Mouse (Mus musculus) limb, embryonic 15.5 days (tissue): Measurements from ENCODE around the gene Urah. TPM values are rescaled to one million over a fixed set of nuclear protein-coding genes. Genes with fewer than 3 reads are reported as not detected.

ENCODE experiments used
- ATAC-seq: fragments of 200-750 bp; cut with Nextera tagmentation; 2 replicates; pipeline ENCODE4 v1.8.0; 2017; ENCODE audit warnings: low read depth, moderate TSS enrichment; ENCODE audit not compliant: insufficient number of reproducible peaks, low FRiP score, low TSS enrichment
- H3K27ac ChIP-seq: fragments of 300-500 bp; sonication (generic); 2 replicates; pipeline ENCODE4 v1.5.1; 2015; ENCODE audit warnings: moderate library complexity, mild to moderate bottlenecking, inconsistent platforms
- H3K27me3 ChIP-seq: fragments of 300-500 bp; sonication (generic); 2 replicates; pipeline ENCODE4 v1.6.1; 2015; ENCODE audit warnings: inconsistent platforms
- H3K36me3 ChIP-seq: fragments of 300-500 bp; sonication (generic); 2 replicates; pipeline ENCODE4 v1.6.1; 2015; ENCODE audit warnings: inconsistent platforms
- H3K4me1 ChIP-seq: fragments of 300-500 bp; sonication (generic); 2 replicates; pipeline ENCODE4 v1.6.1; 2015; ENCODE audit warnings: inconsistent platforms
- H3K4me2 ChIP-seq: fragments of 300-500 bp; sonication (generic); 2 replicates; pipeline ENCODE4 v1.6.1; 2015; ENCODE audit warnings: mild to moderate bottlenecking, inconsistent platforms
- H3K4me3 ChIP-seq: fragments of 300-500 bp; sonication (generic); 2 replicates; pipeline ENCODE4 v1.5.1; 2015; ENCODE audit warnings: mild to moderate bottlenecking, inconsistent platforms
- H3K9ac ChIP-seq: fragments of 300-500 bp; sonication (generic); 2 replicates; pipeline ENCODE4 v1.6.1; 2015; ENCODE audit warnings: inconsistent platforms
- H3K9me3 ChIP-seq: fragments of 300-500 bp; sonication (generic); 2 replicates; pipeline ENCODE4 v1.6.1; 2016; ENCODE audit warnings: inconsistent platforms
- WGBS: fragments of 180-500 bp; shearing (Covaris S2); methylation state at CpG from one replicate; pipeline ENCODE4 v1.1.7; 2015; 5-methylcytosine and 5-hydroxymethylcytosine counted together
- polyA plus RNA-seq: library from polyadenylated mRNA; unstranded; fragments of >200 nt; fragmentation: Nextera tagmentation; extraction: Ambion mirVana; gene quantifications from 2 replicates; pipeline ENCODE4 v1.2.1, GENCODE M21; 2015

The Urah gene
- 38.4 and 59.3 TPM in 2 replicates for polyA plus RNA-seq

DNA sequence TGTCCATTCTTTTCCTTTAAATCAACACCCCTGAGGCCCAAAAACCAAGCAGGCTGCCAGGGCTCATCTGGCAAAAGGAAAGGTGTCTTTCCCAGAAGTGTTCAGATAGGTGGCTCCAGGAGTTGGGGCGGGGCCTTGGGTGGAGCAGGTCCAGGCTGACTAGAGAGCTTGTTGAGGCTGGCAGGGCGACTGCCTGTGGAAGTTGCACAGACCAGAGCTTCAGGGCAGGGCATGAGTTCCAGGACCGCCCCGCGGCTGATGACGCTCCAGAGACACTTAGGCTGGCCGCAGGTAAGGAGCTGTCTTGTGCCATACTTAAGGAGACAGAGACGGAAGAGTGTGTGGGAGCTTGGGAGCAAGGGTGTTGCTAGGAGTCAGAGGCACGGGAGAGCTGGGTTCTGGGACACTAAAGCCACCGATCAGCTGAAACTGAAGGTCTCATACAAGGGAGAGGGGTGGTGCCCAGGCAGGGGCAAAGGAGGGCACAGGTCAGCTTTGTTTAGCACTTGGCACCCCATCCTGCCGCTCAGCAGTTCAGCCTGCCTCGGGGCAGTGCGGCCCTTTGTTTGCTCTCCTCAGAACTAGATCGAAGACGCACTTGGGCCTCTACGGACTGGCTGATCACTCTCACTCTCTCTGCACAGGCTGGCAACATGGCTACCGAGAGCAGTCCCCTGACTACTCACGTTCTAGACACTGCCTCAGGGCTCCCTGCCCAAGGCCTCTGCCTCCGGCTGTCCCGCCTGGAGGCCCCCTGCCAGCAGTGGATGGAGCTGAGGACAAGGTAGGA is at the start of gene Urah:
Gene Urah (plus strand): TSS at position 51 of the 790 bp plus-strand sequence.
- WGBS = 43% methylated on average over 20 of the region's 20 CpGs
- ATAC-seq = peak; percentile 26; the same call in 1 of the 2 replicates

DNA sequence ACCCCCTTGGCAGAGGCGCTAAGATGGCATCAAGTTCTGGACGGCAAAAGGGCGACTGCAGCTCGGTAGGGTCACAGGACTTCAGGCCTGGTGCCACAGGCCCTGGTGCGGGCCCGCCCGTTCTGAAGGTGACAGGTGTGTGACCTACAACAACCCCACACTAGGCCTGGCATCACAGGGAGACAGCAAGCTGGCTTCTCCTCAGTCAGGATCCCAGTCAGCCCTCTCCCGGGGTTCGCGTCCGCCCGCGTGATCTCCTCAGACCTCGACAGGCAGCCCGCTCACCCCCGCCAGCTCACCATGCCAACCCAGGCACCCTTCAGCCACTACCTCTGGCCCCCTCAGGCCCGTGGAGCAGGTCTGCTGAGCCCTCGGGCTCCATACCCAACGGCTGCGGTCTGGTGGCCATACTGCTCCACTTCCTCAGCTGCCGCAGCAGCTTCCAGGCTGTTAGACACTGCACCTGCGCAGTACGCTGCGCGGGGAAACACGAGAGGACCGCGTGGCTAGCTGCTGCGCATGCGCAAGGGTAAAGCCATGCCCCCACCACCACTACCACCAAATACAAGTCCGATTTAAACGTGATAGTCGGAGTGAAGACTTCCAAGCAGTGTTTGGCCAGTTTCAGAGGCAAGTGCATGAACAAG is 47.3 kb upstream of the Urah start, which contains the start of gene Syce1:
Gene Syce1 (minus strand): TSS at position 447 of the 647 bp plus-strand sequence.
- no peaks in the 10 kb centered on the region for H3K36me3 ChIP-seq
- no peak within 1 kb of the TSS for H3K4me2 ChIP-seq
- H3K27me3 ChIP-seq = no peaks in the 10 kb centered on the region
- no peak within 1 kb of the TSS for H3K4me3 ChIP-seq
- H3K9ac ChIP-seq = no peak within 1 kb of the TSS
- 80% methylated on average over 33 of the region's 33 CpGs for WGBS
- H3K9me3 ChIP-seq = no peaks in the 10 kb centered on the region
- ATAC-seq = no peak
- H3K4me1 ChIP-seq = no peaks in the 10 kb centered on the region
- no peak within 1 kb of the TSS for H3K27ac ChIP-seq

More for the DNA sequence above, at the start of gene Urah:
- H3K9ac ChIP-seq = no peak within 1 kb of the TSS
- no peak within 1 kb of the TSS for H3K27ac ChIP-seq
- H3K4me3 ChIP-seq = no peak within 1 kb of the TSS
- no peaks in the 10 kb centered on the region for H3K4me1 ChIP-seq
- H3K9me3 ChIP-seq = no peaks in the 10 kb centered on the region
- H3K27me3 ChIP-seq = 0 out of 2 replicates have a peak, but pooled peaks cover 5% of the 10 kb centered on the region
- no peak within 1 kb of the TSS for H3K4me2 ChIP-seq
- no peaks in the 10 kb centered on the region for H3K36me3 ChIP-seq

DNA sequence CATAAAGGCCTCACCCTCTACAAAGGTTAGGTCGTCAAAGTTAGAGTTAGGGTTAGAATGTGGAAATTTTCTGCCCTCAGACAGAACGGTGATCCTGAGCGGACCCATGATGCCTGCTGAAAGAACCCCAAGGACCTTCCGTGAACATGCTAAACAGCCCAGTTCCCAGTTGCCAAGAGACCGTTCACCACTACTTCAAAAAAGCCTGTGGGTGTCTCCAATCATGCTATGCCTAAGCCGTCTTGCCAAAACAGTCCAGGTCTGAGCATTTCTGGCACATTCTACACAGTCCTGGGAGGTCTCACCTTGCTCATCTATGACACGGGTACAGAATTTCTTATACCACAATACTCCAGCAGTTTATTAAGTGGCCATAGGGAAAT is 46.8 kb upstream of the Urah start:
- H3K9me3 ChIP-seq = no peaks in the 10 kb centered on the region
- no peak overlapping the region for H3K4me3 ChIP-seq
- H3K4me2 ChIP-seq = no peak overlapping the region
- H3K9ac ChIP-seq = no peak overlapping the region
- no peak for ATAC-seq
- H3K27me3 ChIP-seq = no peaks in the 10 kb centered on the region
- WGBS = 84% methylated on average over 7 of the region's 7 CpGs
- H3K4me1 ChIP-seq = no peaks in the 10 kb centered on the region
- H3K36me3 ChIP-seq = no peaks in the 10 kb centered on the region
- no peak overlapping the region for H3K27ac ChIP-seq

DNA sequence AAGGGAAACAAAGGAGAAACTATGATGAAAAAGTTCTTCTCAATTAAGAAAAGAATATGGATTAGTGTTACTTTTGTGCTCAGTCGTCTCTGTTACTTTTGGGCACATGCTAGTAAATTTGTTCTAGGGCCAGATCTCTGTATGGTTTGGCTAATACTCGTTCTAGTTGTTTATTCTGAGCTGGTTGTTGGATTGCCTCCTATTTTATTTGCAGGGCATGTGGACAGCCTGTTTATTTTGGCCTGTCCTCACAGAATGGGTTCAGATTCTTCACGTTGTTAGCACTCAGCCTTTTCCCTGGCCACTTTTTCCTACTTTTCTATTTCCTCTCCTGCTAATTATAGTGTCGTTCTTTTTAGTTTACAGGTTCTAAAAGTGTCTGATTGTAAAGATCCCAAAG is 41.3 kb upstream of the Urah start:
- Histone ChIP-seq H3K4me2 (no peak overlapping the region), H3K27ac (no peak overlapping the region), H3K4me3 (no peak overlapping the region), H3K27me3 (no peaks in the 10 kb centered on the region), H3K9me3 (no peaks in the 10 kb centered on the region), H3K36me3 (no peaks in the 10 kb centered on the region), H3K9ac (no peak overlapping the region), H3K4me1 (no peaks in the 10 kb centered on the region)
- 54% methylated on average over 4 of the region's 4 CpGs for WGBS
- no peak for ATAC-seq

DNA sequence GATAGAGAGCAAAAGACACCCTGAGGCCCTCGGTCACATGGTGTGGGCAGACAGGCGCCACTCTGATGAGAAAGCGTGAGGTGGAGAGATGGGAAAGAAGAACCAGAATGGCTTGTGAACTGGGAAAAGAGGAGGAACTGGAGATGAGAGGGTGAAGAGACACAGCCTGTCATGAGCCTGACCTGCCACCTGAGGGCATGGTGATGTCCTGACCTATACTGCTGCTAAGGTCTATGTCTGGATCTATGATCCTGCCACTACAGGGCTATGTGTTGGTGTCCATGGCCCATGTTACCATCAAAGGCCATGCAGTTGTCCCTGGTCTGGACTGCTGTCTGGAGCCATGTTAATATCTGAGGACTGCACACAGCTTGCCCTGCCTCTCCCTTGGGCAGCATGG is 37.2 kb upstream of the Urah start:
- no peaks in the 10 kb centered on the region for H3K27me3 ChIP-seq
- H3K27ac ChIP-seq = no peak overlapping the region
- no peak overlapping the region for H3K4me2 ChIP-seq
- H3K4me1 ChIP-seq = no peaks in the 10 kb centered on the region
- WGBS = 80% methylated on average over 3 of the region's 3 CpGs
- H3K9ac ChIP-seq = no peak overlapping the region
- no peak overlapping the region for H3K4me3 ChIP-seq
- no peak for ATAC-seq
- no peaks in the 10 kb centered on the region for H3K9me3 ChIP-seq
- H3K36me3 ChIP-seq = no peaks in the 10 kb centered on the region

DNA sequence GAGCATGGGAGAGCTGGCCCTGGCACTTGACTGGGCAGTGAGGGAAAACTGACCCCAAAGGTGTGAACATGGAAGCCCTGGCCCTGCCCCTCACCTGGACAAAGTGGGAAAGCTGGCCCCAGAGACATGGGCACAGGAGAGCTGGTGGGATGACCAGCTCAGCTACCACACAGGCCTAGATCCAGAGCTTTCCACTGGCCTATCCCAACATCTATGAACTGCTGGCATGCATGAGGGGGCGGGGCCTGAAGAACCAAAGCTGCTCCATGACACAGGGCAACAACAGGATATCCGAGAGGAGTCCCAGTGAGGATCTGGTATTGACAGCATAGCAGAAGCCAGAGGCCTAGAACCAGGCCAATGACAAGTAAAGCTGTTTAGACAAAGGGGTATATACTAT is 36.6 kb upstream of the Urah start:
- Histone ChIP-seq H3K27me3 (no peaks in the 10 kb centered on the region), H3K9me3 (no peaks in the 10 kb centered on the region), H3K9ac (no peak overlapping the region), H3K27ac (no peak overlapping the region), H3K36me3 (no peaks in the 10 kb centered on the region), H3K4me2 (no peak overlapping the region), H3K4me1 (no peaks in the 10 kb centered on the region), H3K4me3 (no peak overlapping the region)
- ATAC-seq = 0 out of 2 replicates have a peak, but pooled peaks have one; percentile 52
- WGBS = 69% methylated on average over 2 of the region's 2 CpGs

DNA sequence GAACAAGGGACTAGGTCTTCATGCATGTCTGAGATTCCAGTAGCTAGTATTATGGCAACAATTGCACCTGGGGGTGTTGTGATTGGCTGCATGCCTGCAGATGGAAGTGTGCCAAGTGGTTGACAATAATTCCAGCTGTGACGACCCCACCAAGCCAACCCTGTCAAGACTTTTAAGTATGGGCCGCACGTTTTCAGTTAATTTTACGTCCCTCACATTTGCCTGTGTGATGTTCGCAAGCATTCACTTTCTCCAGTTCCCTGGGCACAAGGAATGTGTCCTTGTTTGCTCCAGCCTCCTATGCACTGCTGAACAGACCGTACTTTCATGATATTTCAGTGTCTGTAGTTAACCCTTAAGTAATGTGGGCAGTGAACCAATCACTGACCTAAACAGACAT is 32.2 kb upstream of the Urah start:
- H3K4me2 ChIP-seq = no peak overlapping the region
- no peak overlapping the region for H3K4me3 ChIP-seq
- H3K9ac ChIP-seq = no peak overlapping the region
- H3K9me3 ChIP-seq = no peaks in the 10 kb centered on the region
- 32% methylated on average over 6 of the region's 6 CpGs for WGBS
- no peaks in the 10 kb centered on the region for H3K27me3 ChIP-seq
- no peaks in the 10 kb centered on the region for H3K4me1 ChIP-seq
- no peak for ATAC-seq
- H3K36me3 ChIP-seq = no peaks in the 10 kb centered on the region
- no peak overlapping the region for H3K27ac ChIP-seq

DNA sequence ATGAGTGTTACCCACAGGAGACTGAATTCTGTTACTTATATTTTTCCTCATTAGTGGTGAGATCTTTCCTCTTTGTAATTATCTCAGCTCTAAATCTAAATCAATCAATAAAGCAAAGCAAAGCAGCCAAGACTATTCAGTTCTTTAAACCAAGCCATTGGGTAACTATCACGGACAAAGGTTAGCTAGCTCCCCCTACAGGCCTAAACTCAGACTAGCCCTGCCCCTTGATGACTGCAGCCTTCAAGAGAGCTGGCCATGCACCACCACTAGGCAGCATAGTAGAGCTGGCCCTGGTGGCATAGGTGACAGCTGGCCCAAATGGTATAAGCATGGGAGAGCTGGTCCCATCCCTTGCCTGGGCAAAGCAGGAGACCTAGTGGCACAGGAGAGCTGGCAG is 29.1 kb upstream of the Urah start:
- no peaks in the 10 kb centered on the region for H3K36me3 ChIP-seq
- 15% methylated on average over 1 of the region's 1 CpGs for WGBS
- no peaks in the 10 kb centered on the region for H3K9me3 ChIP-seq
- no peak overlapping the region for H3K4me2 ChIP-seq
- H3K4me3 ChIP-seq = no peak overlapping the region
- ATAC-seq = no peak
- no peaks in the 10 kb centered on the region for H3K27me3 ChIP-seq
- H3K9ac ChIP-seq = no peak overlapping the region
- no peaks in the 10 kb centered on the region for H3K4me1 ChIP-seq
- H3K27ac ChIP-seq = no peak overlapping the region

DNA sequence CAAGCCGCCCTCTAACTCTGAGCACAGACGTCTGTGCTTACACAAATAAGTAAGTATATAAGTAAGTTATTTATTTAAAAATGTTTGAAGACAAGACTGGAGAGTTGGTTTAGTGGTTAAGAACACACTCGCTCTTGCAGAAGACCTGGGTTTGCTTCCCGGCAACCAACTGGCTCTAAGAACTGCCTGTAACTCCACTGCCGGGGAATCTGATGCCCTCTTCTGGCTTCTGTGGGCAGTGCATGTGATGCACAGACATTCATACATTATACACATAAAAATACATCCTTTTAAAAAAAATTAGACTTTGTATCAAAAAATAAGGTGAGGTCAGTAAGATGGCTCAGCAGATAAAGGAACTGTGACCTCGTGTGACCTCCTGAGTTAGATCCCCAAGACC is 24.3 kb upstream of the Urah start:
- Histone ChIP-seq H3K27me3 (no peaks in the 10 kb centered on the region), H3K4me2 (no peak overlapping the region), H3K27ac (no peak overlapping the region), H3K4me1 (no peaks in the 10 kb centered on the region), H3K9me3 (no peaks in the 10 kb centered on the region), H3K9ac (no peak overlapping the region), H3K4me3 (no peak overlapping the region), H3K36me3 (peaks cover 6% of the 10 kb centered on the region; the same call in 1 of the 2 replicates)
- no peak for ATAC-seq
- WGBS = 92% methylated on average over 6 of the region's 6 CpGs

DNA sequence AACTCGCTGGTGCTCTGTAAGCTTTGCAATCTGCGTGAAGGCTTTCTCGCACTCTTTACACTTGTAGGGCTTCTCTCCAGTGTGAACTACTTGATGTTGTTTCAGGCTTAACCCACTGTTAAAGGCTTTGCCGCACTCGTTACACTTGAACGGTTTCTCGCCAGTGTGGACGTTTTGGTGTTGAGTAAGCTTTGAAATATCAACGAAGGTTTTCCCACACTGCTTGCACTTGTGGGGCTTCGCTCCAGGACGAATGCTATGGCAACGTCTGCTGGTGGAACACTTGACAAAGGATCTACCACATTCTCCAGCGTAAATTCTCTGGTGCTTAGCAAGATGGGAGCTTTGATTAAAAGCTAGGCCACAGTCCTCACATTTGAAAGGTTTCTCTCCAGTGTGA is 23.1 kb upstream of the Urah start:
- no peak for ATAC-seq

DNA sequence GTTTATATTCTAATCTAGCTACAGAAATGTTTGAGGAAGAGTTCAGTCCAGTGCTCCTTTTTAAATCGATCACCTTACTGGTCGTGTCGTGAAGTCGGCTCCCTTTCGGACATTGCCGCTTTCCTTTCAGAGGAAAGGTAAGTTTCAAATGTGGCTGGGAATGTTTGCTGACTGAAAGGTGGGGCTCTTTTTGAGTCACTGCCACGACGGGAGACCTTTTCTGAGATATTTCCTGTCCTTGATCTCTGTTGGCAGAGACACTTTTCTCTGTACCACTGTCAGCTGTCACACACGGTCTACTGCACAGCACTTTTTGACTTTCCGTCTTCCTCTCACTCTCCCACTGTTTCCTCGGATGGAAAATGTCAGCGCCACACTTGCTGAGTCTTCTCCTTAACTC is 22.0 kb upstream of the Urah start:
- 91% methylated on average over 12 of the region's 12 CpGs for WGBS
- ATAC-seq = no peak

More for the DNA sequence above, 23.1 kb upstream of the Urah start:
- no peaks in the 10 kb centered on the region for H3K27me3 ChIP-seq
- H3K27ac ChIP-seq = no peak overlapping the region
- no peak overlapping the region for H3K9ac ChIP-seq
- no peaks in the 10 kb centered on the region for H3K4me1 ChIP-seq
- 91% methylated on average over 13 of the region's 13 CpGs for WGBS
- no peak overlapping the region for H3K4me3 ChIP-seq
- peaks cover 6% of the 10 kb centered on the region; the same call in 1 of the 2 replicates for H3K36me3 ChIP-seq
- H3K9me3 ChIP-seq = no peaks in the 10 kb centered on the region
- no peak overlapping the region for H3K4me2 ChIP-seq

DNA sequence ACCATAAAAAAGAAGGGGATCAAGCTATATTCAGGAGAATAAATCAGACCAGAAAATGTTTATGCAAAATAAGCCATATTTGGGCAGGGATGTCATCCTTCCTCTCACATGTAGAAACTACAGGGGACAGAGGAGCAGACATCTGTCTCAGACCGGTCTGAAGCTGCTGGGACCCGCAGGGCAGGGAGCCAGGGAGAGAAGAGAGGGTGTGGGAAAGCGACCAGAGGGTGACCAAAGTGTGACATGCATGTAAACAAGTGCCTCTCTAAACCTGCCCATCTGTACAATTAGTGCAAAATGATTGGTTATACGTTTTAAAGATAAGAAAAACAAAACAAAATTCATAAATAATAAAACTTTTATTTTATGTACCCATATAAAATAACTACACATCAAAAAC is 14.6 kb upstream of the Urah start:
- Histone ChIP-seq H3K27ac (no peak overlapping the region), H3K9ac (no peak overlapping the region), H3K4me1 (peaks cover 8% of the 10 kb centered on the region; the same call in 1 of the 2 replicates), H3K27me3 (no peaks in the 10 kb centered on the region), H3K4me2 (no peak overlapping the region), H3K4me3 (no peak overlapping the region), H3K9me3 (no peaks in the 10 kb centered on the region), H3K36me3 (no peaks in the 10 kb centered on the region)
- no peak for ATAC-seq
- WGBS = 71% methylated on average over 4 of the region's 4 CpGs

More for the DNA sequence above, 22.0 kb upstream of the Urah start:
- H3K36me3 ChIP-seq = peaks cover 6% of the 10 kb centered on the region; the same call in 1 of the 2 replicates
- H3K9ac ChIP-seq = no peak overlapping the region
- no peaks in the 10 kb centered on the region for H3K4me1 ChIP-seq
- no peak overlapping the region for H3K27ac ChIP-seq
- no peaks in the 10 kb centered on the region for H3K27me3 ChIP-seq
- no peaks in the 10 kb centered on the region for H3K9me3 ChIP-seq
- no peak overlapping the region for H3K4me2 ChIP-seq
- H3K4me3 ChIP-seq = no peak overlapping the region
